Mouse (Mus musculus) gastrocnemius, postnatal 36 days (tissue): ENCODE results near the gene Alox12e. TPM values are rescaled to one million over a fixed set of nuclear protein-coding genes. Genes with fewer than 3 reads are reported as not detected.
A peak's percentile ranks its signal among the peaks of the same experiment; 100 is the strongest.

Experiments
- DNase-seq, 2 experiments: peaks; one replicate each; pipeline ENCODE4 v3.0.0; 2022
- intact Hi-C: fragments of 180-260 bp; cut with DNase I; formaldehyde crosslinking; loops from one replicate; pipeline ENCODE4 v1.15.1; 2025
- total RNA-seq, 2 experiments: library from RNA; stranded (reverse); gene quantifications; 2 replicates each; pipeline ENCODE4 v1.2.3; 2021

The Alox12e gene
- total RNA-seq, 2 experiments from 2014 or later = not detected

DNA sequence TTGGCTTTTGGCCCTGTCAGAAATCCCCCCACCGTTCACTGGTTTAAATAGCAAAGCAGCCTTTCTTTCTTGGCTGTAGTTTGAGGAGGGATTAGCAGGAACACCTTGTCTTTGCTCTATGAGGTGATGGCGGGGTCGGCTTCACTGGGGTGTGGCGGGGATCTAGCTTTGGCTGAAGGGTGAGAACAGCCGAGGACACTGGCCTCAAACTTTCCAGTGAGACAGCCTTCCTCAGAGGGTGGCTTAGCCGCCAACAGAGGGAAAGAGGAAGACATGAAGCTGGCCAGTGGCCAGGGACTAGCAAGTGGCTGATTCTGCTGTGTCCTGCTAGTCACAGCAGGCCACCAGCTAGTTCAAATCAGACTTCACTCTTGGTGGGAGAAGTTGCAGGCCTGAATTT lies 33.2 kb downstream of the Alox12e start:
- peak; percentile 18 to 20 for DNase-seq
- intact Hi-C loops = no loop called here

DNA sequence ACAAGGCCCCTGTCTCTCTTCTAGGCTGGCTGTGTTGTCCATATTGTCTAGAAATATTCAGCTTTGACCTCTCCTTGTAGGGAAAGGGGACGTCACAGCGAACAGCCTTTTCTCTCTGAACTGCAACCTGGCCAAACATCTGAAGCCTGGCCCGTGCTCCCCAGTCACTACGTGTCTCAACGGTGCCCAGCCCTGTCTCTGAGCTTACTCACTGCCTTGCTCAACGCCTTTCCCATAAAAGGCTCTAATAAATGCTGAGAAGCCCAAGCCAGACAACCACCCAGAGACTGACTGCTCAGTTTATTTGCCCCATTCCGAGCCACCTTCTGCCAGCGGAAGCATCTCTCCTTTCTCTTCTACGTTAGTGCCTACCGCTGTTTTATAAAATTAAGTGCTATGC lies 34.3 kb downstream of the Alox12e start:
- intact Hi-C loops = no loop called here
- no peak for DNase-seq

DNA sequence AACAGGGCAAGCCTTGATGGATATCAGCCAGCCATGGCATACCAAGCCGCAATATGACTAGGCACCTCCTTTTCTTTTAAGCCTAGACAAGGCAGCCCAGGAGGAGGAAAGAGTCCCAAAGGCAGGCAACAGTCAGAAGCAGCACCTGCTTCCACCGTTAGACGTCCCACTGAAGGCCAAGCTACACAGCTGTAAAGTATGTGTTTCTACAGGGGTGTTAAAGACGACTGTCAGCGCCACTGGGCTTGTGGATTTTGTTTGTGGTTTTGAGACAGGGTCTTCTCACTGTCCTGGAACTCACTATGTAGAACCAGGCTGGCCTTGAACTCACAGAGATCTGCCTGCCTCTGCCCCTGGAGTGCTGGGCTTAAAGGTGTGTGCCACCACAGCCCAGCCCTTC lies 36.7 kb downstream of the Alox12e start:
- intact Hi-C loops = no loop called here
- DNase-seq = no peak

DNA sequence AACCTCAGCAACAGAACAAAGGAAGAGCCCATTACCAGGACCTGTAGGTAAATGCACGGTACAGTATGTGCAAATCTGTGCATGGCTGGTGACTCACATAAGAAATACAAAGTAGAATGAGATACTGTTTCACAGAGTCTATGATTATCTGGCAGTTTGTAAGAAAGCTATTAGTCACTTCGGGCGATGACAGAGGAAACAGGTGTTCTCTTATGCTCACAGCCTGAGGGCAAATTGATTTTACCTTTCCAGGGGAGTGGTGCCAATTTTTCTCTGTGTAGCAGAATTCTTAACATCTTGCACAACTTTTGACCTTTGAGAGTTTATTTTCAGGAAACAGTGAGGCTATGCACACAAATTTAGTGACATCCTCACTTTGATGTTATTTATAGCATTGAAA lies 37.7 kb downstream of the Alox12e start:
- no peak for DNase-seq
- intact Hi-C loops = no loop called here

DNA sequence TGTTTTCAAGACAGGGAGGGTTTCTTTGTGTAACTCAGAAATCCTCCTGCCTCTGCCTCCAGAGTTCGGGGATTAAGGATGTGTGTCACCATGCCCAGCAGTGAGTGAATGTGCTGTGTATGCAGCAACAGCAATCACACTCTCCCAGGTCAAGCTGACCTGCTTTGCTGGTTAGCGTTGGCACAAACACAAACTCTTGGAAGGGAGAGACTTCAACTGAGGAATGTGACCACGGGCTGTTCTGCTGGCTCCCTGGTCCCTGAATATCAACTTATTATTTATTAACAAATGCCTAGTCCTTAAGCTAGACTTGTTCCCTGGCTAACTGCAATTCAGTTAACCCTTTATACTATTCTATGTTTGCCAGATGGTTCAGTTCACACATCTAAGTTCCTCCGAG lies 38.8 kb downstream of the Alox12e start:
- no peak for DNase-seq
- intact Hi-C loops = no loop called here

DNA sequence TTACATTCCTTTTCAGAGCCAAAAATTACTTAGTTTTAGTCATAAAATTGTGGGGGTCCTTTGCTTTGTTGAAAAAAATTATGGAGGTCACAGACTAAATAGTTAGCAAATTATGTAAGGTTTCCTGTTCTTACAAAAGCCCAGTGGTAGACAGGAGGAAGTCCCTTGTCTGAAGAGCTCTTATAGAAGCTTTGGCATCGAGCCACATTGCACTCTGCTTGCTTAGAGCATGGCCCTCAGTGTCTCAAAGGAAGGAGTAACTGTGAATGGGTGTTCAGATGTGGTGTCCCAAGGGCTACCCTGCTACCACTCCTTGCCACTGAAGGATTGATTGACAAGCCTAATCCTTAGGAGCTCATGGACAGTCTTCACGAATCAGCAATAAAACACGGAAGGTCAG lies 42.0 kb downstream of the Alox12e start:
- no peak for DNase-seq
- intact Hi-C loops = no loop called here

DNA sequence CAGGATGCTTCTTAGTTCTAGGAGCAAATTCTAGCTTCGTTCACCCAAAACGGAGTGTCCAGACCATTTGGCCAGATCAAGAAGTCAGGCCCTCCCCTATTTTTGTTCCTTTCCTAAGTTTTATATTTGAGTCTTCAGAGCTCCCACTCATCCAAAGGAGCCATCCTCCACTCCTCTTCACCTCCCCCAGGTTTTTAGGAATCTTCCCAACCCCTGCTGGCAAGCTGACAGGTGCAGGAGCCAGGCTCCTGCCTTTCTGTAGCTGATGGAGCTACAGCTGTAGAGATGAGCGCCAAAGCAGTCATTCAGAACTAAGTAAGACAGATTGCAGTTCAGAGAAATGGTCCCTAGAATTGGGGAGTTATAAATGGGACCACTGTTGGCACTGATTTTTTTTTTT lies 43.5 kb downstream of the Alox12e start:
- intact Hi-C loops = no loop called here
- DNase-seq = no peak

DNA sequence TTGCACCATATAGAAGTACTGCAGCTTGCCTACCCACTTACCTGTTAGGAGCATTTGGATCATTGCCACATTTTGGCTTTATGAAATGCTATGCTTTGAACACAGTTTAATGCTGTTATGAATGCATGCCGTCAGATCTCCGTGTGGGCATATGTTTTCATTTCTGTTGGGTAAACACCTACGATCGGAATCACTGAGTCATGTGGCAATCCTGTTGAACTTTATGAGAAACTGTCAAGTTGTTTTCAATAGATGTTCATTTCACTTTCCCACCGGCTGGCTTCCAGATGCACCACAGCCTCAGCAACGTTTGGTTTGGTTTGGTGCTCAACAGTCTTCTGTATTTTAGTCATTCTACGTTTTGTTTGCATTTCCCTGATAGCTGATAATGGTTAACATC lies 50.8 kb downstream of the Alox12e start:
- intact Hi-C loops = no loop called here
- no peak for DNase-seq

DNA sequence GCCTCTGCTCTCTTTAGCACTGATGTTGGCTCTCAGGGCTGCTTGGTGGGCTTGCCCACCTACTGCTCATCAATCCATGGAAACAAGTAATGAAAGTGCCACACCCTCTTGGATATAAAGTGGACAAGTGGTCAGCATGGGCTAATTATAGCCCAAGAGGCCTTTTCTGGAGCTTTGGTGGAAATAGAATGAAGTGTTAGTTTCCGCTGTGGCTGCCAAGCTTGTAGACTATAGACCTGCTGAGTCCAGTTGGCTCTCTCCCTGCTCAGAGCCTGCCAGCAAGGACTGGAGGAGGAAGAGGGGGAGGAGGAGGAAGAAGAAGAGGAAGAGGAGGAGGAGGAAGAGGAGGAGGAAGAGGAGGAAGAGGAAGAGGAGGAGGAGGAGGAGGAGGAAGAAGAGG lies 56.0 kb downstream of the Alox12e start:
- no peak for DNase-seq
- intact Hi-C loops = no loop called here

DNA sequence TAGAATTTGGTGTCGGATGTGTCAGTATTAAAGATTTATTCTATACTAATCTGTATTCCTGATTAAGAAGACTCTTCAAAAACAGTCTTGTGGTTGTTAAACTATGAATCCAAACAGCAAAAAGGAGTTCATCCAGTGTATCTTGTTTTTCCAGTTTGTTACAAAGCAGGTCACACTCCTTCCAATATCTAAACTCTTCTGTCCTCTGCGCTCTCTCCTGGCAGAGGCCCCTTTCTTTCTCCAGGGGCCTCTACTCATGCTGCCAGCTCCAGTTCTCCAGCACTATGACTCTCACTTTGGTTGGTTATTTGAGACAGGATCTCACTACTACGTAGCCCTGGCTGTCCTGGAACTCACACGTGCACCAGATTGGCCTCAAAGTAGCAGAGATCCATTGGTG lies 56.6 kb downstream of the Alox12e start:
- intact Hi-C loops = no loop called here
- no peak for DNase-seq

Other genes starting within 250 kb of the Alox12e start
- not detected for gene Asgr2, start 230.0 kb downstream of the Alox12e start, total RNA-seq
- 1 to 10 TPM; 1.1 to 1.2 TPM for gene Mgl2, start 192.3 kb downstream of the Alox12e start, total RNA-seq
- gene Clec10a, start 166.4 kb downstream of the Alox12e start, total RNA-seq = 1 to 10 TPM; 1.8 to 2.0 TPM
- gene Slc16a11, start 109.9 kb downstream of the Alox12e start, total RNA-seq = under 1 TPM; 0.46 to 0.49 TPM
- under 1 TPM; 0.74 to 0.94 TPM for gene Slc16a13, start 101.6 kb downstream of the Alox12e start, total RNA-seq
- 1 to 10 TPM; 3.7 to 6.5 TPM for gene Bcl6b, start 92.8 kb downstream of the Alox12e start, total RNA-seq
- gene 0610010K14Rik, start 84.7 kb downstream of the Alox12e start, total RNA-seq = 10 to 100 TPM; 29.3 to 31.9 TPM
- 1 to 10 TPM; 1.3 to 2.4 TPM for gene Gm21988, start 82.8 kb downstream of the Alox12e start, total RNA-seq
- 100 to 1,000 TPM in 1 of 2 experiments, 10 to 100 TPM in 1; 94.6 to 110 TPM for gene Rnasek, start 82.8 kb downstream of the Alox12e start, total RNA-seq
- 1 to 10 TPM in 1 of 2 experiments, under 1 TPM in 1; 0.82 to 1.2 TPM for gene Alox12, start 67.3 kb downstream of the Alox12e start, total RNA-seq
- gene Alox15, start 29.4 kb upstream of the Alox12e start, total RNA-seq = under 1 TPM in 1 of 2 experiments, not detected in 1; 0.87 TPM
- gene Pelp1, start 87.4 kb upstream of the Alox12e start, total RNA-seq = 10 to 100 TPM; 16.1 to 20.9 TPM
- gene Arrb2, start 110.0 kb upstream of the Alox12e start, total RNA-seq = 1 to 10 TPM; 6.2 to 8.1 TPM
- 1 to 10 TPM; 4.2 to 6.8 TPM for gene Med11, start 129.3 kb upstream of the Alox12e start, total RNA-seq
- under 1 TPM; 0.10 to 0.61 TPM for gene Zmynd15, start 136.8 kb upstream of the Alox12e start, total RNA-seq
- 1 to 10 TPM; 1.4 to 1.5 TPM for gene Cxcl16, start 137.4 kb upstream of the Alox12e start, total RNA-seq
- not detected for gene Tm4sf5, start 182.6 kb upstream of the Alox12e start, total RNA-seq
- gene Vmo1, start 192.0 kb upstream of the Alox12e start, total RNA-seq = not detected
- gene Gltpd2, start 196.6 kb upstream of the Alox12e start, total RNA-seq = not detected
- 100 to 1,000 TPM; 242 TPM for gene Psmb6, start 202.7 kb upstream of the Alox12e start, total RNA-seq
- not detected for gene Gm40193, start 210.3 kb upstream of the Alox12e start, total RNA-seq
- 10 to 100 TPM; 15.0 to 17.2 TPM for gene Pld2, start 217.4 kb upstream of the Alox12e start, total RNA-seq
- gene Mink1, start 240.3 kb upstream of the Alox12e start, total RNA-seq = 10 to 100 TPM; 28.0 to 31.1 TPM